Mouse (Mus musculus) heart, adult 2 months (tissue): ENCODE data around the gene Ppt1.

Experiments
- CTCF ChIP-seq: fragments of 200-600 bp; IDR thresholded peaks from 2 replicates; pipeline ENCODE4 v1.8.1; 2022; ENCODE audit warnings: antibody characterized with exemption, mild to moderate bottlenecking, moderate library complexity
- POLR2A ChIP-seq: fragments of 200-500 bp; IDR thresholded peaks from 2 replicates; pipeline ENCODE4 v1.6.1; 2011; ENCODE audit warnings: mild to moderate bottlenecking, low read depth, low read length, control low read depth; ENCODE audit not compliant: insufficient read depth

DNA sequence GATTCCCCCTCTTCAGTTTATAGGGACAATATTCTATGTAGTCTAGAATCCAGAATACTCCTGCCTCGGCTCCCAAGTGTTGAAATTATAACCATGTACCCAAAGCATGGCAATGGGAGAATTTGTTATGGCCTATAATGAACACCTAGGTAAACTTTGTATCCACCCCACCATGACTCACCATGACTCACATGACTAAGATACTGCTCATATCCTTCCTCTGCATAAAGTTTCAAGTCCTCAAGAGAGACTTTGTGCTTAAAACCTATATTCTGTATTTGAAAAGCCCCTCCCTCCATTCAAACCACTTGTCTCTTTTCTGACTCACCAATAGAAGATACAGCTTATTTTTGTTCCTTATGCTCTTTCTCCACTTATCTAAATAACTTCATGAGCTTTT, 32.0 kb downstream of the Ppt1 start:
- TF ChIP-seq CTCF (no peak), POLR2A (no peak)
